ENCODE assay signal across 8 mouse cellular contexts in genomic region chr9:108296453-108297355, GRCm38 (mm10). TPM values are rescaled to one million over a fixed set of nuclear protein-coding genes. Genes with fewer than 3 reads are reported as not detected.
DNase-seq lines count a peak whose midpoint lies in the region; ATAC-seq lines count a peak whose summit lies in the region.

Gene Amt, plus strand, starts transcription at chr9:108296853.

- H3K27me3 ChIP-seq in hindbrain, embryonic 15.5 days = no peaks in the 10 kb centered on the region
- no peaks in the 10 kb centered on the region for H3K27me3 ChIP-seq in midbrain, embryonic 14.5 days (ENCODE audit: control insufficient read depth, insufficient read depth, low read length)

- DNase-seq in right cerebral cortex, adult 18-20 months = peak; percentile 23
- DNase-seq in right cerebral cortex, postnatal 36 days (ENCODE audit: low spot score in 2 of 2) = no peak
- DNase-seq in embryo, embryonic 10 days (ENCODE audit: low spot score) = peak; percentile 86
- DNase-seq in left cerebral cortex, postnatal 36 days (ENCODE audit: low spot score in 2 of 2) = peak in 1 of 2 experiments; percentile 29
- DNase-seq in midbrain, embryonic 14.5 days = peak; percentile 65
- no peak for DNase-seq in spleen, postnatal 10 days (ENCODE audit: low spot score in 2 of 2)
- no peak for DNase-seq in spleen, postnatal 14 days (ENCODE audit: low spot score in 2 of 2)

- peak; percentile 73 for ATAC-seq in hindbrain, embryonic 15.5 days (ENCODE audit: low FRiP score, low read depth)
- peak; percentile 60 for ATAC-seq in midbrain, embryonic 14.5 days (ENCODE audit: low FRiP score, low TSS enrichment)

- peak within 1 kb of the TSS; percentile 15; the same call in 1 of the 2 replicates for H3K27ac ChIP-seq in hindbrain, embryonic 15.5 days (replicated peaks)
- H3K27ac ChIP-seq in midbrain, embryonic 14.5 days (replicated peaks; ENCODE audit: low read depth, low read length) = 0 out of 2 replicates have a peak within 1 kb of the TSS, but pooled peaks have one; percentile 14

- peaks cover 46% of the 10 kb centered on the region for H3K36me3 ChIP-seq in hindbrain, embryonic 15.5 days
- H3K36me3 ChIP-seq in midbrain, embryonic 14.5 days (ENCODE audit: control insufficient read depth, insufficient read depth, low read length) = peaks cover 43% of the 10 kb centered on the region

- H3K9ac ChIP-seq in hindbrain, embryonic 15.5 days = 0 out of 2 replicates have a peak within 1 kb of the TSS, but pooled peaks have one; percentile 7
- H3K9ac ChIP-seq in midbrain, embryonic 14.5 days (replicated peaks; ENCODE audit: low read length) = peak within 1 kb of the TSS; percentile 36; the same call in 1 of the 2 replicates

- peak within 1 kb of the TSS; percentile 24 for H3K4me3 ChIP-seq in hindbrain, embryonic 15.5 days
- peak within 1 kb of the TSS; percentile 25 for H3K4me3 ChIP-seq in midbrain, embryonic 14.5 days (replicated peaks; ENCODE audit: low read depth, low read length)

- intact Hi-C loops in left cerebral cortex, postnatal 36 days (cut with DNase I) = no loop called here

- no peaks in the 10 kb centered on the region for H3K9me3 ChIP-seq in hindbrain, embryonic 15.5 days
- H3K9me3 ChIP-seq in midbrain, embryonic 14.5 days (ENCODE audit: control insufficient read depth, low read length) = no peaks in the 10 kb centered on the region

- H3K4me1 ChIP-seq in hindbrain, embryonic 15.5 days (replicated peaks) = peaks cover 8% of the 10 kb centered on the region; the same call in 1 of the 2 replicates
- peaks cover 8% of the 10 kb centered on the region; the same call in 1 of the 2 replicates for H3K4me1 ChIP-seq in midbrain, embryonic 14.5 days (ENCODE audit: control insufficient read depth, insufficient read depth, low read length)

- 18% methylated on average over 18 of the region's 18 CpGs for WGBS in hindbrain, embryonic 15.5 days
- 19% methylated on average over 18 of the region's 18 CpGs for WGBS in midbrain, embryonic 14.5 days

- peak within 1 kb of the TSS; percentile 47 for H3K4me2 ChIP-seq in hindbrain, embryonic 15.5 days
- H3K4me2 ChIP-seq in midbrain, embryonic 14.5 days (ENCODE audit: low read length) = peak within 1 kb of the TSS; percentile 45

RNA-seq across cellular contexts. Expression of gene Amt, which starts in this region (rescaled TPM):
- polyA plus RNA-seq in hindbrain, embryonic 15.5 days (2015; fragmentation: Nextera tagmentation; extraction: Ambion mirVana) = 27.0 and 28.3 TPM in 2 replicates
- total RNA-seq in left cerebral cortex, postnatal 36 days (2021) = 10 to 100 TPM; 29.5 to 34.0 TPM
- polyA plus RNA-seq in midbrain, embryonic 14.5 days (2014; fragmentation: Nextera tagmentation; extraction: Ambion mirVana) = 23.2 and 23.5 TPM in 2 replicates

Comparison
In these comparisons a context has a peak if more than half of its experiments do, and no peak if none do; other contexts are left out.
1. DNase-seq: peak in right cerebral cortex, adult 18-20 months (single experiment), embryo, embryonic 10 days (single experiment) and midbrain, embryonic 14.5 days (single experiment); none in right cerebral cortex, postnatal 36 days (0 of 2), spleen, postnatal 10 days (0 of 2) and spleen, postnatal 14 days (0 of 2).